Mouse (Mus musculus) testis, adult 2 months (tissue): ENCODE results near the gene Serpina3m. TPM values are rescaled to one million over a fixed set of nuclear protein-coding genes. Genes with fewer than 3 reads are reported as not detected.
"Not testable (repeated sequence)": the region's sequence is repeated elsewhere in the genome, so short reads cannot be mapped to it uniquely, and the experiment has no call there.

Experiments
- H3K27ac ChIP-seq: fragments of 200-500 bp; 2 replicates; pipeline ENCODE4 v1.5.1; 2012; ENCODE audit warnings: low read depth, low read length; ENCODE audit not compliant: control insufficient read depth, insufficient read depth
- H3K27me3 ChIP-seq: fragments of 200-500 bp; 2 replicates; pipeline ENCODE4 v1.6.1; 2012; ENCODE audit warnings: mild to moderate bottlenecking, low read length, moderate library complexity; ENCODE audit not compliant: control insufficient read depth, insufficient read depth
- H3K36me3 ChIP-seq: fragments of 200-500 bp; 2 replicates; pipeline ENCODE4 v1.6.1; 2012; ENCODE audit warnings: mild to moderate bottlenecking, low read length; ENCODE audit not compliant: control insufficient read depth, insufficient read depth
- H3K4me1 ChIP-seq: fragments of 200-500 bp; 2 replicates; pipeline ENCODE4 v1.6.1; 2012; ENCODE audit warnings: low read length; ENCODE audit not compliant: control insufficient read depth, insufficient read depth
- H3K4me3 ChIP-seq: fragments of 200-500 bp; 2 replicates; pipeline ENCODE4 v1.5.1; 2012; ENCODE audit warnings: low read depth, mild to moderate bottlenecking, low read length, moderate library complexity, mixed read lengths; ENCODE audit not compliant: control insufficient read depth
- CTCF ChIP-seq: fragments of 200-500 bp; IDR thresholded peaks from 2 replicates; pipeline ENCODE4 v1.5.1; 2012; ENCODE audit warnings: low read depth, mild to moderate bottlenecking, inconsistent platforms, low read length, moderate library complexity; ENCODE audit not compliant: control insufficient read depth, insufficient read depth, insufficient replicate concordance
- POLR2A ChIP-seq: fragments of 200-500 bp; IDR thresholded peaks from 2 replicates; pipeline ENCODE4 v1.6.1; 2012; ENCODE audit warnings: low read depth, mild to moderate bottlenecking, inconsistent platforms, low read length, moderate library complexity; ENCODE audit not compliant: control insufficient read depth
- polyA plus RNA-seq: library from polyadenylated mRNA; depleted of rRNA; stranded (reverse); fragments of >200 nt; gene quantifications from 2 replicates; pipeline ENCODE4 v1.2.3, GENCODE M21; 2012

Gene Serpina3m
- polyA plus RNA-seq, 1 experiment, result not detected

DNA sequence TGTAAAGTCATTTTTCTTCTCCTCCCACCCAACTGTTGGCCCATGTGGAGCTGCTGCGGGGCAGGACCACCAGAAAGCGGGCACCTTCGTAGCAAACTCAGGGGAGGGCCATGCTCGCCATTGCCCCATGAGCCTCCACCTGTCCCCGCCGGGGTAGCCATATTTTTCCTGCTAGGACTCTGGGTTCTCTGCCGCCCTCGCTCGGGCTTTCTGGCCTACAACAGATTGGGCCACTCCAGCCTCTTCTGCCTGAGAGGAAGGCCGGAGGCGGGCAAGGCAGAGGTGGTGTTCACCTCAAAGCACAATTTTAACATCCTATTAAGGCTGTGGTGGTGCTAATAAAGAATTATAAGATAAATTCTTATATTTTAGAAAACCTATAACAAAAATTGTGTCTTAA, 41.6 kb downstream of the Serpina3m start:
- Histone ChIP-seq H3K36me3 (no peaks in the 10 kb centered on the region), H3K4me1 (peaks cover 2% of the 10 kb centered on the region; the same call in 1 of the 2 replicates), H3K27ac (no peak overlapping the region), H3K4me3 (no peak overlapping the region), H3K27me3 (no peaks in the 10 kb centered on the region)
- TF ChIP-seq CTCF, result no peak
- no peak for TF ChIP-seq POLR2A

DNA sequence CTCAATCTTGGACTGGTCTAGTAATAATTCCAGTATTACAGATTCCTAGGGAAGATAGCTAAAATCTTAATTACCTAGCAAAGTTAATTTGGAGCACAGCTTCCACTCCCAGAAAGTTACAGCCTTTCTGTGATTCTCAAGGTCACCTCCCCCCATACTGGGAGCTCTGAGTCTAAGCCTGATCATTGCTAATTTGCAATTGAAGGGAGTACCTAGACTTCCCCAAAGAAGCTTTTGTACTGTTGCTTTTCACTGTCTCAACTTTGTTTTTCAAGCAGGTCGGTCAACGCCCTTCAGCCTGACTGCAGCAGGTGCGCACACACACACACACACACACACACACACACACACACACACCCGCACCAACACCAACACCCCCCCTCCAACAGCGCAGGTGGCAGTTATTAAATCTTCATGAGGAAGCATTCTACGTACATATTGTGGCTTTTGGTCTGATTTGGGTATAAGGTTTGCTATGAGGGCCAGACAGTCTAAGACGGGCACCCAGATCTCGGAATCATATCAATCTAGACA, 42.9 kb downstream of the Serpina3m start:
- not testable (repeated sequence) for H3K4me1 ChIP-seq, H3K4me3 ChIP-seq, H3K27me3 ChIP-seq, H3K27ac ChIP-seq, H3K36me3 ChIP-seq

DNA sequence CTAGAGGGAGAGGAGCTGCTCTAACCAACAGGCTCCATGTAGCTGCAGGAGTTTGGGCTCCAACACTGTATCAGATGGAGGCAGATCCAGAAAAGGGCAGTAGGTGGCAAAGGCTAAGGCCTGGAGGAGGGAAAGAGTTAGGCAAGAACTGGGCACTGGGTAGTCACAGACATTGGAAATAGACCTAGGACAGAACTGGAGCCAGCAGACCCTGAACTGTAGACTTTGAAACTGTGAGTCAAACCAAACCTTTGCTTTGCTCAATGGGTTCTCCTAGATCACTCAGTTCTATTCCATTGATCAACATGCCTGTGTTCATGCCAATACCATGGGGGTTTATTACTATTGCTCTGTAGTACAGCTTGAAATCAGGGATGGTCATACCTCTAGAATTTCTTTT, 47.7 kb downstream of the Serpina3m start:
- H3K27ac ChIP-seq, H3K27me3 ChIP-seq, H3K4me3 ChIP-seq, H3K36me3 ChIP-seq, H3K4me1 ChIP-seq: not testable (repeated sequence)

DNA sequence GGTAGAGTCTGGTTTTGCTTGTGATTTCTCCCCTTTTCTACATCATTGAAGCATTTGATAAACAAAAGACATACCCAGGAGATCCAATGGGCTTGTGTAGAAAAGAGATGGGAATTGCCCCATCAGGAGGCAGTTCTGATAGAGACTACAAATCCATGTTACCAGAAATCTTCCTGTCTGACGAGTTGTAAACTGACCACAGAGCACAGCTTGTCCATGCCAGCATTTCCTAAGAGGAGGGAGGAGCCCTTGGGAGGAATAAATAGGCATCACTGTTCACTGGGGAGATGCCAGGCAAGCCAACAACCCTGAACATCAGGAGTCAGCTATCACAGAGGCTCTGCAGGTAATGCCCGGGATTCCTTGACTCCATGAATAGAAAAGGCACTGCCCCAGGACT, 48.6 kb downstream of the Serpina3m start:
- H3K27ac ChIP-seq, H3K4me1 ChIP-seq, H3K4me3 ChIP-seq, H3K36me3 ChIP-seq, H3K27me3 ChIP-seq: not testable (repeated sequence)

DNA sequence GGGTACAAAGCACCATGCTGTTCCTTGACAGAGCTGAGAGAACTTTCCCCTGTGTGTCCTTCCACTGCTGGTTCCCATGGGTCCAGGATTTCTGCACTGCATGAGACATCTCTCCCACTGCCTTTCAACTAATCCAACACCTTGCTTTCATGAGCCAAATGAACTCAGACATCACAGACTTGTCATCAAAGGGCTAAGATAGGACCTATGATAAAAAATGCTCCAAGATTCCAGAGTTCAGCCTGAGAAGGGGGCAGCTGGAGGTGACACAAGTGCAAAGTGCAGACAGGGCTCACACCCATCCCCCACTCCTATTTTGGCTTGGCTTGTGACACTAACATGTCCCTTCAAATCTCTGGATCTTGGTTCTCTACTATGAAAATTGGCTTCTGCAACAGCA, 50.2 kb downstream of the Serpina3m start:
- Histone ChIP-seq H3K4me3 (no peak overlapping the region), H3K36me3 (no peaks in the 10 kb centered on the region), H3K27me3 (no peaks in the 10 kb centered on the region), H3K27ac (no peak overlapping the region), H3K4me1 (no peaks in the 10 kb centered on the region)
- TF ChIP-seq CTCF (no peak), POLR2A (no peak)

DNA sequence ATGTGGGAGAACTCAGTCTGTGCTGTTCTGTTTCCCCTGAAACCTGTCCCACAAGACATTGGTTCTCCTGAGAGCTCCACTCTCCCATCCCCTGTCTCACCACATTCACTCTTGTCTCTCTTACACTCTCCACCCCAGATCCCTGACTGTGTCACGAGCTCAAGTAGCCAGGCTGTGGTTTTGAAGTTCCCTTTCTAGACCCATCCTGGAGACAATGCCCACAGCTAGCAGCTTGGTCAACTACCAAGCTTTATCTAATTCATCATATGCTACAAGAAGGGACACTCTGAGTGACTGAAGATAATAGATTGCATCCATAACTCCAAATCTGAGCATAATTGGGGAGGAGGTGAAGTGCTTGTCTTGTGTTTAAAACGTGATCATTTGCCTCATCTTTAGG, 52.8 kb downstream of the Serpina3m start:
- not testable (repeated sequence) for H3K4me3 ChIP-seq

DNA sequence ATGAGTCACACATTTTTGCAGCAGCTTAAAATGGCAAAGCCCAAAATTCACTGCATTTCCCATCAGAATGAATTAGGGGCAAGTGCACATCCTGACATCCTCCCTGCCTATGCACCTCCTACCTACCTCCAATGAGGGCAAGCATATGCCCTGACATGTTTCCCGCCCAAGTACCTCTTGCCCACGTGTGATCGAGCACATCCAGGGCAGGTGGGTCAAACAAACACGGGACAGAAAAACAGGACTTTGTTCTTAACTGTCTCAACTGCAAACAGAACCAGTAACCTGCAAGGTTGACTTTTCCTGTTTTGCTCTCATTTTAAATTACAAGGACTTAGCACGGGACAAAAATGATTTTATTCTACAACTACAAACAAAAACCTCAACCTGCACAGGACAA, 65.7 kb downstream of the Serpina3m start:
- Histone ChIP-seq H3K27me3 (no peaks in the 10 kb centered on the region), H3K4me1 (no peaks in the 10 kb centered on the region), H3K36me3 (no peaks in the 10 kb centered on the region), H3K27ac (no peak overlapping the region), H3K4me3 (no peak overlapping the region)
- no peak for TF ChIP-seq CTCF
- no peak for TF ChIP-seq POLR2A

More for the DNA sequence above, 52.8 kb downstream of the Serpina3m start:
- not testable (repeated sequence) for H3K36me3 ChIP-seq, H3K27ac ChIP-seq, H3K27me3 ChIP-seq, H3K4me1 ChIP-seq

DNA sequence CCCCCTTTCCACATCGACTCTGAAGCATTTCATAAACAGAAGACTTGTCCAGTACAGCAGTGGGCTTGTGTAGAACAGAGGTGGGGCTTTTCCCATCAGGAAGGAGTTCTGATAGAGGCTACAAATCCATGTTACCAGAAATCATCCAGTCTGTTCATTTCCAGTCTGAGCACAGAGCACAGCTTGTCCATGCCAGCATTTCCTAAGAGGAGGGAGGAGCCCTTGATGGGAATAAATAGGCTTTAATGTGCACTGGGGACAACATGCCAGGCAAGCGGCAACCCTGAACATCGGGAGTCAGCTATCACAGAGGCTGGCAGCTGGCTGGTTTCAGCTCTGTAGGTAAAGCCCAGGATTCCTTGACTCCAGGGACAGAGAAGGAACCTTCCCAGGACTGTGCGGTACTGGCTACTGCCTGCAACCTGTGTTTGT, 68.2 kb downstream of the Serpina3m start, which contains the start of gene Serpina3n:
Serpina3n (plus strand) TSS at position 276 of the 432 bp plus-strand sequence.
- Histone ChIP-seq H3K27ac (no peak within 1 kb of the TSS), H3K36me3 (no peaks in the 10 kb centered on the region), H3K27me3 (no peaks in the 10 kb centered on the region), H3K4me3 (no peak within 1 kb of the TSS), H3K4me1 (no peaks in the 10 kb centered on the region)
- TF ChIP-seq CTCF (no peak), POLR2A (no peak)
